Mouse (Mus musculus) liver, postnatal 0 days (tissue): ENCODE data around the gene Zcchc14.

ENCODE experiments used
- CTCF ChIP-seq: sonication (generic); IDR thresholded peaks from 2 replicates; pipeline ENCODE4 v1.5.1; 2016; ENCODE audit warnings: antibody characterized with exemption, low read depth
- EP300 ChIP-seq: IDR thresholded peaks from 2 replicates; pipeline ENCODE4 v1.6.1; 2016; ENCODE audit warnings: antibody characterized with exemption, low read depth, mild to moderate bottlenecking

GRCm38 (mm10) chr8:121599842-121600241 lies 52.9 kb downstream of the Zcchc14 start:
- TF ChIP-seq CTCF (no peak), EP300 (no peak)
